Mouse (Mus musculus): ENCODE measurements around the gene Dio3. TPM values are rescaled to one million over a fixed set of nuclear protein-coding genes. Genes with fewer than 3 reads are reported as not detected.

Gene Dio3
- total and polyA plus RNA-seq, 3 experiments: not detected

GRCm38 (mm10) chr12:110319696-110320095 is 40.8 kb downstream of the Dio3 start:
- H3K9ac ChIP-seq (ENCODE audit: control insufficient read depth, low read depth, low read length, poor library complexity, severe bottlenecking): no peak overlapping the region
- no peaks in the 10 kb centered on the region for H3K79me2 ChIP-seq (ENCODE audit: control insufficient read depth, insufficient read depth, low read length, poor library complexity)
- no peaks in the 10 kb centered on the region for H3K27me3 ChIP-seq (ENCODE audit: control insufficient read depth in 1 of 2, insufficient read depth in 2 of 2, low read length in 2 of 2)
- no peak for DNase-seq (ENCODE audit: low read depth, low spot score)
- H3K4me3 ChIP-seq (ENCODE audit: control insufficient read depth in 1 of 2, insufficient read depth in 1 of 2, low read depth in 2 of 2, low read length in 2 of 2): no peak overlapping the region
- no peaks in the 10 kb centered on the region for H3K36me3 ChIP-seq (ENCODE audit: control insufficient read depth in 1 of 2, insufficient read depth in 2 of 2, low read length in 2 of 2)
- no peaks in the 10 kb centered on the region for H3K9me3 ChIP-seq (replicated peaks; ENCODE audit: insufficient read depth, low read length)
- TF ChIP-seq GABPA (IDR thresholded peaks at IDR 0.05; ENCODE audit: low read depth, low read length) (no peak), ELF1 (IDR thresholded peaks at IDR 0.05; ENCODE audit: low read depth, low read length) (no peak), MEF2A (IDR thresholded peaks at IDR 0.05; ENCODE audit: extremely low read depth, insufficient replicate concordance, low read depth, low read length, poor library complexity, severe bottlenecking) (no peak), NRF1 (IDR thresholded peaks at IDR 0.05; ENCODE audit: insufficient read depth, low read depth, low read length, poor library complexity, severe bottlenecking) (no peak), CHD2 (IDR thresholded peaks at IDR 0.05; ENCODE audit: low read length) (no peak), ZC3H11A (IDR thresholded peaks at IDR 0.05; ENCODE audit: low read depth, low read length) (no peak), TBP (IDR thresholded peaks at IDR 0.05; ENCODE audit: low read depth, low read length) (no peak), TCF12 (IDR thresholded peaks at IDR 0.05; ENCODE audit: low read depth, low read length) (no peak), KAT2A (conservative IDR thresholded peaks at IDR 0.05; ENCODE audit: low read depth, low read length) (no peak), HCFC1 (IDR thresholded peaks at IDR 0.05; ENCODE audit: low read depth, low read length) (no peak), CHD1 (IDR thresholded peaks at IDR 0.05; ENCODE audit: low read depth, low read length) (no peak), ZKSCAN1 (IDR thresholded peaks at IDR 0.05; ENCODE audit: low read depth, low read length) (no peak), MAX (IDR thresholded peaks at IDR 0.05; ENCODE audit: low read length) (no peak), POLR2AphosphoS2 (IDR thresholded peaks at IDR 0.05; ENCODE audit: low read length) (no peak), RAD21 (IDR thresholded peaks at IDR 0.05; ENCODE audit: low read depth, low read length) (no peak), MAFK (IDR thresholded peaks at IDR 0.05; ENCODE audit: borderline replicate concordance, low read depth, low read length) (no peak), CTCF (IDR thresholded peaks at IDR 0.05 in 2 of 3, conservative IDR thresholded peaks at IDR 0.05 in 1 of 3; ENCODE audit: control insufficient read depth in 1 of 3, insufficient read depth in 1 of 3, low read depth in 2 of 3, low read length in 3 of 3, poor library complexity in 1 of 3, severe bottlenecking in 1 of 3) (no peak), USF2 (IDR thresholded peaks at IDR 0.05; ENCODE audit: borderline replicate concordance in 1 of 2, insufficient read depth in 1 of 2, low read depth in 1 of 2, low read length in 2 of 2) (no peak), MYB (IDR thresholded peaks at IDR 0.05; ENCODE audit: low read depth, low read length) (no peak)
- H3K27ac ChIP-seq (ENCODE audit: control insufficient read depth, low read depth, low read length): no peak overlapping the region
- no peaks in the 10 kb centered on the region for H3K4me1 ChIP-seq (ENCODE audit: control insufficient read depth in 1 of 2, insufficient read depth in 2 of 2, low read length in 2 of 2)

Other genes starting within 250 kb of the Dio3 start
- gene Ppp2r5c, start 168.1 kb downstream of the Dio3 start, total RNA-seq (2012; rRNA removed): 72.0 and 78.6 TPM in 2 replicates
- gene Ppp2r5c, start 168.1 kb downstream of the Dio3 start, polyA plus RNA-seq (2012; ENCODE audit: insufficient read depth in 1 of 2, insufficient read length in 2 of 2, low read depth in 1 of 2, low replicate concordance in 2 of 2, missing spikeins in 1 of 2): 10 to 100 TPM; 93.9 to 100.0 TPM